Mouse (Mus musculus) adrenal gland, adult (tissue): ENCODE data around the gene Rnf216.

ENCODE experiments used
- DNase-seq, 2 experiments: peaks; one replicate each; pipeline ENCODE4 v3.0.0; 2022 to 2023; ENCODE audit warnings: low spot score in 1 of 2; ENCODE audit not compliant: inconsistent age in 2 of 2

The Rnf216 gene

GRCm38 (mm10) chr5:143055501-143056125, 57.2 kb downstream of the Rnf216 start:
- DNase-seq, result peak in 1 of 2 experiments; percentile 65

GRCm38 (mm10) chr5:143054703-143055102, 58.1 kb downstream of the Rnf216 start:
- DNase-seq, result no peak

GRCm38 (mm10) chr5:143053132-143053972, 59.4 kb downstream of the Rnf216 start:
- no peak for DNase-seq

GRCm38 (mm10) chr5:143052677-143053076, 60.1 kb downstream of the Rnf216 start:
- DNase-seq, result no peak

- no peak for DNase-seq
Measured at GRCm38 (mm10) chr5:143051851-143052250, 60.9 kb downstream of the Rnf216 start.

GRCm38 (mm10) chr5:143050273-143050672, 62.5 kb downstream of the Rnf216 start:
- no peak for DNase-seq

GRCm38 (mm10) chr5:143049746-143050145, 63.0 kb downstream of the Rnf216 start:
- DNase-seq, result no peak

GRCm38 (mm10) chr5:143049013-143049385, 63.8 kb downstream of the Rnf216 start:
- peak in 1 of 2 experiments; percentile 58 for DNase-seq

GRCm38 (mm10) chr5:143048232-143049012, 64.4 kb downstream of the Rnf216 start:
- DNase-seq, result peak in 1 of 2 experiments; percentile 62

- peak; percentile 48 to 74 for DNase-seq
Measured at GRCm38 (mm10) chr5:143047586-143047985, 65.2 kb downstream of the Rnf216 start.

- DNase-seq, result peak; percentile 58 to 80
Measured at GRCm38 (mm10) chr5:143043902-143044301, 68.9 kb downstream of the Rnf216 start.

GRCm38 (mm10) chr5:143043285-143043684, 69.5 kb downstream of the Rnf216 start:
- no peak for DNase-seq

- DNase-seq, result no peak
Measured at GRCm38 (mm10) chr5:143038794-143039193, 74.0 kb downstream of the Rnf216 start.

- peak in 1 of 2 experiments; percentile 85 for DNase-seq
Measured at GRCm38 (mm10) chr5:143037201-143037600, 75.6 kb downstream of the Rnf216 start.

- peak in 1 of 2 experiments; percentile 52 for DNase-seq
Measured at GRCm38 (mm10) chr5:143036052-143036451, 76.7 kb downstream of the Rnf216 start.

- no peak for DNase-seq
Measured at GRCm38 (mm10) chr5:143035271-143035670, 77.5 kb downstream of the Rnf216 start.

- DNase-seq, result no peak
Measured at GRCm38 (mm10) chr5:143034108-143034507, 78.7 kb downstream of the Rnf216 start.

- DNase-seq, result no peak
Measured at GRCm38 (mm10) chr5:143033277-143033676, 79.5 kb downstream of the Rnf216 start.

- no peak for DNase-seq
Measured at GRCm38 (mm10) chr5:143032639-143033146, 80.1 kb downstream of the Rnf216 start.

GRCm38 (mm10) chr5:143031681-143032080, 81.1 kb downstream of the Rnf216 start:
- DNase-seq, result no peak

GRCm38 (mm10) chr5:143031193-143031592, 81.6 kb downstream of the Rnf216 start:
- no peak for DNase-seq
